Mouse (Mus musculus): ENCODE measurements around the gene Rpl29. TPM values are rescaled to one million over a fixed set of nuclear protein-coding genes. Genes with fewer than 3 reads are reported as not detected.

Rpl29 gene
- polyA plus RNA-seq, 1 experiment: 719 TPM

GRCm38 (mm10) chr9:106436566-106436965, 7.3 kb downstream of the Rpl29 start:
- Histone ChIP-seq H3K4me1 (ENCODE audit: control insufficient read depth, insufficient read depth, low read length) (no peaks in the 10 kb centered on the region; the same call in 1 of the 2 replicates), H3K27ac (ENCODE audit: insufficient read depth, low read length) (no peak overlapping the region), H3K4me3 (ENCODE audit: insufficient read depth, low read length) (no peak overlapping the region)
- TF ChIP-seq CTCF (IDR thresholded peaks at IDR 0.05; ENCODE audit: extremely low read depth, insufficient read depth, low read length) (no peak), POLR2A (IDR thresholded peaks at IDR 0.05; ENCODE audit: extremely low read depth, insufficient read depth, low read length) (no peak)

DNA sequence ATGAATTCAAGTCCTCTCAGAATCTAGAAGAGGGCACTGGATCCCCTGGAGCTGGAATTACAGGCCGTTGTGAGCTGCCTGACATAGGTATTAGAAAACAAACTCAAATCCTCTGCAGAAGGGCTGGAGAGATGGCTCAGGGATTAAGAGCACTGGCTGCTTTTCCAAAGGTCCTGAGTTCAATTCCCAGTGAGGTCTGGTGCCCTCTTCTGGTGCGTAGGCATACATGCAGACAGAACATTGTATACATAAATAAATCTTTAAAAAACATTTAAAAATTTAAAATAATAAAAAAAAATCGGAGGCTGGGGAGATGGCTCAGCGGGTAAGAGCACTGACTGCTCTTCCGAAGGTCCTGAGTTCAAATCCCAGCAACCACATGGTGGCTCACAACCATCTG, 13.4 kb downstream of the Rpl29 start:
- H3K4me1 ChIP-seq (ENCODE audit: control insufficient read depth, insufficient read depth, low read length): peaks cover 2% of the 10 kb centered on the region; the same call in 1 of the 2 replicates
- no peak overlapping the region for H3K4me3 ChIP-seq (ENCODE audit: insufficient read depth, low read length)
- no peak overlapping the region for H3K27ac ChIP-seq (ENCODE audit: insufficient read depth, low read length)
- TF ChIP-seq POLR2A (IDR thresholded peaks at IDR 0.05; ENCODE audit: extremely low read depth, insufficient read depth, low read length) (no peak), CTCF (IDR thresholded peaks at IDR 0.05; ENCODE audit: extremely low read depth, insufficient read depth, low read length) (peak; percentile 25; the same call in 1 of the 2 replicates)

DNA sequence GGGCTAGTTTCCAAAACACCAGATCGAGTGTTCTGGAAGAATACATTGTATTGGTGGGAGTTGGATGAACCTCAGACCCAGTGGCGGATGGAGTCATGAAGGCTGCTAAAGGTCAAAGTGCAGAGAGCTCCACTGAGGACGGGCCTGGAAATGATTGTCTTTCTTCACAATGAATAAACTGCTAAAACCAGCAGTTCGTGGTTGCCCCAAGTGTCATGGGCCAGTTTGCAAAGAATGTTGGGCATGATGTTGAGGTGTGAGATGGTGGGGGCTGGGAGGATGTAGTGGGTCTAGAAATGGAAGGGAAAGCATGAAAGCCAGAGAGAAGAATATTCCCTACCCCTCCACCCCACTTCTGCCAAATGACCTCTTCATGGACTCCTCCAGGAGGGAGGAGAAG, 15.6 kb downstream of the Rpl29 start:
- peaks cover 7% of the 10 kb centered on the region; the same call in 1 of the 2 replicates for H3K4me1 ChIP-seq (ENCODE audit: control insufficient read depth, insufficient read depth, low read length)
- no peak overlapping the region for H3K27ac ChIP-seq (ENCODE audit: insufficient read depth, low read length)
- TF ChIP-seq POLR2A (IDR thresholded peaks at IDR 0.05; ENCODE audit: extremely low read depth, insufficient read depth, low read length): no peak
- TF ChIP-seq CTCF (IDR thresholded peaks at IDR 0.05; ENCODE audit: extremely low read depth, insufficient read depth, low read length): no peak
- no peak overlapping the region for H3K4me3 ChIP-seq (ENCODE audit: insufficient read depth, low read length)

DNA sequence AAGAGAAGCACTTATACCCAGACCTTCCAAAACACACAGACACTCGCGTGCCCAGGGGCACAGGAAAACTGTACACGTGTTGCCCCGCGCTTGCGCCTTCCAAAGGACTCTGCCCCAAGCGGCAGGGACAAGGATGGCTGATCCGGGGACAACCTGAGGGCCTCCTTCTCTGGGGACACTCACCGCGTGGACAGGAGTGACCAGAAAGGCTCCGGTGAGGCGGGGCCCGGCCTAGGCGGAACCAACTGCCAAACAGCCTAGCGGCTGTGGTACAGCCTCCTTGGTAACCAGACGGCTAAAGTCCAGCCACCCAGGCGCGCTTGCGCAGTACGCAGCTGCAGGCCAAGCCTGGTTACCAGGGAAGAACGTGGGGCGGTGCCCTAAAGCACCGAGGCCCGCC, 18.1 kb downstream of the Rpl29 start, which contains the start of the genes Abhd14b and Abhd14a:
Gene Abhd14b, plus strand, starts transcription at position 112 of the 400 bp plus-strand sequence.
Gene Abhd14a, minus strand, starts transcription at position 331 of the 400 bp plus-strand sequence.
- Histone ChIP-seq H3K27ac (ENCODE audit: insufficient read depth, low read length) (peak within 1 kb of the TSS; percentile 73), H3K4me1 (ENCODE audit: control insufficient read depth, insufficient read depth, low read length) (peaks cover 7% of the 10 kb centered on the region; the same call in 1 of the 2 replicates), H3K4me3 (ENCODE audit: insufficient read depth, low read length) (peak within 1 kb of the TSS; percentile 55)
- peak; percentile 40 for TF ChIP-seq CTCF (IDR thresholded peaks at IDR 0.05; ENCODE audit: extremely low read depth, insufficient read depth, low read length)
- TF ChIP-seq POLR2A (IDR thresholded peaks at IDR 0.05; ENCODE audit: extremely low read depth, insufficient read depth, low read length): peak; percentile 68

- TF ChIP-seq POLR2A (IDR thresholded peaks at IDR 0.05; ENCODE audit: extremely low read depth, insufficient read depth, low read length) (no peak), CTCF (IDR thresholded peaks at IDR 0.05; ENCODE audit: extremely low read depth, insufficient read depth, low read length) (no peak)
- peak overlapping the region; percentile 55 for H3K4me3 ChIP-seq (ENCODE audit: insufficient read depth, low read length)
- peak overlapping the region; percentile 73 for H3K27ac ChIP-seq (ENCODE audit: insufficient read depth, low read length)
- peaks cover 7% of the 10 kb centered on the region; the same call in 1 of the 2 replicates for H3K4me1 ChIP-seq (ENCODE audit: control insufficient read depth, insufficient read depth, low read length)
These were observed 18.7 kb downstream of the Rpl29 start for GRCm38 (mm10) chr9:106447951-106448350.

DNA sequence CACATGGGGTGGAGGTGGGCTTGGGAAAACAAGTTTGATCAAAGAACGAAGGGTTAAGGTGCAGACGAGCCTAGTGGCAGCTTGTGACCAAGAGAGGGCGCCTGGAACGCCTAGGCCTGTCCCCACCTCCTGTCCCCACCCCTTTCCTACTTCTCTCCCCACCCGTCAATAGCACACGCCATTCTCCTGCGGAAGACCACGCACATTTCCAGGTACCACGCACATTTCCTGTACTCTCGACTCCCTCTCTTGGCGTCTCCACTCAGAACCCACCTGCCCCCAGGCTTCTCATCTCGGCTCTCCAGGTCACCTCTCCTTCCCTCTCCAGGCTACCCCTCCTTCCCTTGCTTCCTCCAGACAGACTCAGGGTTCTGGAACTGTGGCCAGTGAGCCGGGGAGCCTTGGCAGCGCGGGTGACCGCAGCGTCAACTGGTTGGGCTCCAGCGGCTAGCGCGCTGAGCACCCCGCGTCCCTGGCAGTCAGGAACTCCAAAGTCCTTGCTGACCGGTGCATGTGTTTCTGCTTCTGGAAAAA, 19.3 kb downstream of the Rpl29 start:
- peak; percentile 65 for TF ChIP-seq CTCF (IDR thresholded peaks at IDR 0.05; ENCODE audit: extremely low read depth, insufficient read depth, low read length)
- TF ChIP-seq POLR2A (IDR thresholded peaks at IDR 0.05; ENCODE audit: extremely low read depth, insufficient read depth, low read length): peak; percentile 89
- peaks cover 7% of the 10 kb centered on the region; the same call in 1 of the 2 replicates for H3K4me1 ChIP-seq (ENCODE audit: control insufficient read depth, insufficient read depth, low read length)
- peak overlapping the region; percentile 73 for H3K27ac ChIP-seq (ENCODE audit: insufficient read depth, low read length)
- peak overlapping the region; percentile 55 for H3K4me3 ChIP-seq (ENCODE audit: insufficient read depth, low read length)

DNA sequence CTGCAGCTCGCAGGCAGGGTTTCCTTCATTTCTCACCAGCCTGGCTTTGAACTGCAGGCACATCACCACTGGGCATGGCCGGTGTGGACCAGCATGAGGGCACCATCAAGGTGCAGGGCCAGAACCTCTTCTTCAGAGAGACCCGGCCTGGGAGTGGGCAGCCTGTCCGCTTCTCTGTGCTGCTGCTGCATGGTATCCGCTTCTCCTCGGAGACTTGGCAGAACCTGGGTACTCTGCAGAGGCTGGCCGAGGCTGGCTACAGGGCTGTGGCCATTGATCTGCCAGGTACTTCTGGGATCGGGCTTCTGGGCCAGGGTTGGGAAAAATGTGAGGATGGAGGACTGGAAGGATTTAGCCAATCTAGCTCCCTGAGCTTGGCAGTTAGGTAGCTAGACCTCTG, 20.7 kb downstream of the Rpl29 start:
- H3K4me1 ChIP-seq (ENCODE audit: control insufficient read depth, insufficient read depth, low read length): peaks cover 7% of the 10 kb centered on the region; the same call in 1 of the 2 replicates
- no peak overlapping the region for H3K27ac ChIP-seq (ENCODE audit: insufficient read depth, low read length)

GRCm38 (mm10) chr9:106450661-106451060, 21.4 kb downstream of the Rpl29 start:
- H3K4me3 ChIP-seq (ENCODE audit: insufficient read depth, low read length): no peak overlapping the region
- TF ChIP-seq POLR2A (IDR thresholded peaks at IDR 0.05; ENCODE audit: extremely low read depth, insufficient read depth, low read length) (no peak), CTCF (IDR thresholded peaks at IDR 0.05; ENCODE audit: extremely low read depth, insufficient read depth, low read length) (no peak)
- no peak overlapping the region for H3K27ac ChIP-seq (ENCODE audit: insufficient read depth, low read length)
- H3K4me1 ChIP-seq (ENCODE audit: control insufficient read depth, insufficient read depth, low read length): peaks cover 5% of the 10 kb centered on the region; the same call in 1 of the 2 replicates

More for the DNA sequence above, 20.7 kb downstream of the Rpl29 start:
- TF ChIP-seq POLR2A (IDR thresholded peaks at IDR 0.05; ENCODE audit: extremely low read depth, insufficient read depth, low read length) (no peak), CTCF (IDR thresholded peaks at IDR 0.05; ENCODE audit: extremely low read depth, insufficient read depth, low read length) (no peak)
- H3K4me3 ChIP-seq (ENCODE audit: insufficient read depth, low read length): no peak overlapping the region

DNA sequence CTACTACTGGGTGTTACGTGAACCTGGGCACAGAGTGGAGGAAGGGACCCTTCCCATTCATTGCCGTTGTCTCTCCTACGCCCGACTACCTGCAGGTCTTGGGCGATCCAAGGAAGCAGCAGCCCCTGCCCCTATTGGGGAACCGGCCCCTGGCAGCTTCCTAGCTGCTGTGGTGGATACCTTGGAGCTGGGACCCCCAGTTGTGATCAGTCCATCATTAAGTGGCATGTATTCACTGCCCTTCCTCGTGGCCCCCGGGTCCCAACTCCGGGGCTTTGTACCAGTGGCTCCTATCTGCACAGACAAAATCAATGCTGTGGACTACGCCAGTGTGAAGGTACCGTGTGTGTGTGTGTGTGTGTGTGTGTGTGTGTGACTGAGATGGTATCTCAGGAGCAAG, 22.0 kb downstream of the Rpl29 start:
- TF ChIP-seq POLR2A (IDR thresholded peaks at IDR 0.05; ENCODE audit: extremely low read depth, insufficient read depth, low read length) (no peak), CTCF (IDR thresholded peaks at IDR 0.05; ENCODE audit: extremely low read depth, insufficient read depth, low read length) (no peak)
- H3K4me1 ChIP-seq (ENCODE audit: control insufficient read depth, insufficient read depth, low read length): peaks cover 4% of the 10 kb centered on the region; the same call in 1 of the 2 replicates
- no peak overlapping the region for H3K4me3 ChIP-seq (ENCODE audit: insufficient read depth, low read length)
- H3K27ac ChIP-seq (ENCODE audit: insufficient read depth, low read length): no peak overlapping the region

GRCm38 (mm10) chr9:106451899-106452298, 22.6 kb downstream of the Rpl29 start:
- TF ChIP-seq CTCF (IDR thresholded peaks at IDR 0.05; ENCODE audit: extremely low read depth, insufficient read depth, low read length): no peak
- TF ChIP-seq POLR2A (IDR thresholded peaks at IDR 0.05; ENCODE audit: extremely low read depth, insufficient read depth, low read length): no peak
- Histone ChIP-seq H3K27ac (ENCODE audit: insufficient read depth, low read length) (no peak overlapping the region), H3K4me3 (ENCODE audit: insufficient read depth, low read length) (no peak overlapping the region), H3K4me1 (ENCODE audit: control insufficient read depth, insufficient read depth, low read length) (peaks cover 4% of the 10 kb centered on the region; the same call in 1 of the 2 replicates)
